9 mouse cellular contexts compared by ENCODE assay signal in the genomic region with DNA sequence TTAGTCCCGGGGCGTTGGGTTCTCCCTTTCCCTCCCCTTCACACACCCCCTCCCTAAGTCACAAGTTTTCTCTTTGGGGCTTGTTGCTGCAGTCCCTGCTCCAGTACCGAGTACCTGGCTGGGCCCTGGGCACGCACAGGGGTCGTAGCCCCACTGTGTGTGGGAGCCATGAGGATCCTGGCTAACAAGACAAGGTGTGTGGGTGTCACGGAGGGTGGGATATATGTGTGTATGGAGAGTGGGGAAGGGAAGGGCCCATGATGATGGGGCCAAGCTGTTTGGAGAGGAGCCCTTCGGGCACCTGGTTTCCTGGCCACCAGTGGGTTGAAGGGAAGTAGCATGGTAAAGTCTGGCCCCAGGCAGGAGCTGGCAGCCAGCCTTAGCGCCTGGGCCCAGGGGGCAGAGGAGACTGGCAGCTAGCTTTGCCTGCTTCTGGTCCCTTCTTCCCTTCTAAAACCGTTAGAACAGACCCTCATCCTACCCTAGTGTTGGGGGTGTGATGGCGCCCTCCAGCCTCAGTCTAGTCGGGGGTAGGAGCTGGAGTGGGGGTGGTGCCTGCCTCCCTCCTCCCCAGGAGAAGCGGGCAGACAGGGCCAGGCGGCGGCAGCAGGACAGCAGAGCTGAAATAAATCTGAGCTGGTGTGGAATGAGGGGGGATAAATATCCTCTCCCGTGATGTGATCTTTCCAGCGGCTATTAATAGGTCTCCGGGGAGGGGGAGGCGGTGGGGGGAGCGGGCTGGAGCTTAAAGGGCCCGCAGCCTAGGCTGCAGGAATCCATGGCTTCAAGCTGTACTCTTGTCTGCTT. TPM values are rescaled to one million over a fixed set of nuclear protein-coding genes. Genes with fewer than 3 reads are reported as not detected.
DNase-seq lines count a peak whose midpoint lies in the region.
"Had no signal": no experiment of that assay in that cellular context is flagged by ENCODE, and none has a peak within 500 bp of the region (broad histone marks: within the 10 kb centered on the region; RNA-seq: fewer than 3 reads in every experiment).

No protein-coding gene starts in this region.

- H3K27me3 ChIP-seq in forebrain, embryonic 10.5 days (ENCODE audit: poor library complexity, severe bottlenecking): peaks cover 23% of the 10 kb centered on the region

- H3K9me3 ChIP-seq in forebrain, embryonic 10.5 days: no peaks in the 10 kb centered on the region

- peaks cover 20% of the 10 kb centered on the region for H3K36me3 ChIP-seq in forebrain, embryonic 10.5 days (replicated peaks)

- peak overlapping the region; percentile 89 for H3K27ac ChIP-seq in forebrain, embryonic 10.5 days

- peaks cover 75% of the 10 kb centered on the region for H3K4me1 ChIP-seq in forebrain, embryonic 10.5 days

- 8% methylated on average over 20 of the region's 20 CpGs for WGBS in forebrain, embryonic 10.5 days

- peak; percentile 68 for DNase-seq in embryo, embryonic 10.5 days (ENCODE audit: low spot score)
- no peak for DNase-seq in embryo, embryonic 10 days (ENCODE audit: low spot score)
- DNase-seq in MN1 (ENCODE audit: low spot score): peak; percentile 72
- DNase-seq in forebrain, embryonic 10.5 days (ENCODE audit: extremely low spot score, low spot score): no peak
- DNase-seq in heart, postnatal 4 days: peak; percentile 74
- DNase-seq in liver: peak; percentile 44
- peak; percentile 76 for DNase-seq in retina, embryonic 14.5 days (ENCODE audit: low spot score)
- no peak for DNase-seq in layer of hippocampus, postnatal 25 days (ENCODE audit: extremely low spot score in 1 of 2, low spot score in 1 of 2)

- H3K4me3 ChIP-seq in forebrain, embryonic 10.5 days: peak overlapping the region; percentile 58

RNA-seq across cellular contexts. Expression of a gene that starts 16.9 kb away (rescaled TPM):
- 3.9 and 5.0 TPM in 2 replicates for polyA plus RNA-seq in forebrain, embryonic 10.5 days (2016; fragmentation: Nextera tagmentation; extraction: Ambion mirVana)
- 10 to 100 TPM; 56.8 to 64.0 TPM for total RNA-seq in heart, postnatal 4 days (2021)
- 10 to 100 TPM; 59.2 to 78.1 TPM for total RNA-seq in layer of hippocampus, postnatal 25 days (2021)

RNA-seq across cellular contexts. Expression of a gene that starts 44.8 kb away (rescaled TPM):
- not detected in 2 replicates for polyA plus RNA-seq in forebrain, embryonic 10.5 days (2016; fragmentation: Nextera tagmentation; extraction: Ambion mirVana)
- not detected for total RNA-seq in heart, postnatal 4 days (2021)
- total RNA-seq in layer of hippocampus, postnatal 25 days (2021): not detected

RNA-seq across cellular contexts. Expression of a gene that starts 58.6 kb away (rescaled TPM):
- not detected in 2 replicates for polyA plus RNA-seq in forebrain, embryonic 10.5 days (2016; fragmentation: Nextera tagmentation; extraction: Ambion mirVana)
- total RNA-seq in heart, postnatal 4 days (2021): not detected
- total RNA-seq in layer of hippocampus, postnatal 25 days (2021): not detected
- total RNA-seq: gastrocnemius, adult 8-10 months had no signal

Comparison
In these comparisons a context has a peak if more than half of its experiments do, and no peak if none do; other contexts are left out.
1. DNase-seq: peak in embryo, embryonic 10.5 days (single experiment), MN1 (single experiment), heart, postnatal 4 days (single experiment), liver (single experiment) and retina, embryonic 14.5 days (single experiment); none in embryo, embryonic 10 days (single experiment), forebrain, embryonic 10.5 days (single experiment) and layer of hippocampus, postnatal 25 days (0 of 2).